Mouse (Mus musculus) midbrain, postnatal 0 days (tissue): ENCODE data around the gene Padi1. TPM values are rescaled to one million over a fixed set of nuclear protein-coding genes. Genes with fewer than 3 reads are reported as not detected.

Experiments used
- ATAC-seq: fragments of 200-750 bp; cut with Nextera tagmentation; 2 replicates; pipeline ENCODE4 v1.8.0; 2017; ENCODE audit warnings: moderate number of reproducible peaks, mild to moderate bottlenecking, moderate TSS enrichment, moderate library complexity; ENCODE audit not compliant: low FRiP score
- DNase-seq: peaks from one replicate; pipeline ENCODE4 v3.0.0-alpha.2; 2015; ENCODE audit warnings: low spot score
- H3K27ac ChIP-seq: fragments of 300-500 bp; sonication (generic); 2 replicates; pipeline ENCODE4 v1.5.1; 2014; ENCODE audit warnings: low read depth, mild to moderate bottlenecking, low read length, mixed read lengths
- H3K27me3 ChIP-seq: fragments of 300-500 bp; sonication (generic); 2 replicates; pipeline ENCODE4 v1.6.1; 2014; ENCODE audit warnings: low read length, control low read depth, mixed read lengths; ENCODE audit not compliant: insufficient read depth
- H3K36me3 ChIP-seq: fragments of 300-500 bp; sonication (generic); 2 replicates; pipeline ENCODE4 v1.6.1; 2014; ENCODE audit warnings: low read length, control low read depth, mixed read lengths; ENCODE audit not compliant: insufficient read depth
- H3K4me1 ChIP-seq: fragments of 300-500 bp; sonication (generic); 2 replicates; pipeline ENCODE4 v1.6.1; 2014; ENCODE audit warnings: mild to moderate bottlenecking, control low read depth, antibody characterized with exemption, low read length, mixed read lengths; ENCODE audit not compliant: insufficient read depth
- H3K4me2 ChIP-seq: fragments of 300-500 bp; sonication (generic); 2 replicates; pipeline ENCODE4 v1.6.1; 2014; ENCODE audit warnings: low read depth, mild to moderate bottlenecking, low read length, mixed read lengths; ENCODE audit not compliant: poor library complexity, severe bottlenecking
- H3K4me3 ChIP-seq: fragments of 300-500 bp; sonication (generic); 2 replicates; pipeline ENCODE4 v1.5.1; 2014; ENCODE audit warnings: low read depth, mild to moderate bottlenecking, low read length, moderate library complexity
- H3K9ac ChIP-seq: fragments of 300-500 bp; sonication (generic); replicated peaks from 2 replicates; pipeline ENCODE4 v1.6.1; 2014; ENCODE audit warnings: mild to moderate bottlenecking, low read length, moderate library complexity, mixed read lengths; ENCODE audit not compliant: poor library complexity, severe bottlenecking
- H3K9me3 ChIP-seq: fragments of 300-500 bp; sonication (generic); 2 replicates; pipeline ENCODE4 v1.6.1; 2016; ENCODE audit warnings: low read length, control low read depth
- CTCF ChIP-seq: IDR thresholded peaks from 2 replicates; pipeline ENCODE4 v1.5.1; 2016; ENCODE audit warnings: antibody characterized with exemption, mild to moderate bottlenecking
- WGBS: fragments of 180-500 bp; shearing (Covaris S2); extraction: QIAGEN DNeasy Blood & Tissue Kit; methylation state at CpG from one replicate; pipeline ENCODE4 v1.1.7; 2014; 5-methylcytosine and 5-hydroxymethylcytosine counted together
- polyA plus RNA-seq: library from polyadenylated mRNA; unstranded; fragments of >200 nt; fragmentation: Nextera tagmentation; extraction: Ambion mirVana; gene quantifications from 2 replicates; pipeline ENCODE4 v1.2.1, GENCODE M21; 2015
- total RNA-seq: library from RNA; depleted of rRNA; stranded (reverse); fragments of >200 nt; gene quantifications from 2 replicates; pipeline ENCODE4 v1.2.3, GENCODE M21; 2014

The Padi1 gene
- total and polyA plus RNA-seq, 2 experiments from 2014 or later: 0.16 TPM; not detected in 1

GRCm38 (mm10) chr4:140809118-140809517, 36.5 kb downstream of the Padi1 start:
- ATAC-seq (no peak), DNase-seq (no peak)
- no peak for TF ChIP-seq CTCF
- Histone ChIP-seq H3K27me3 (0 out of 2 replicates have a peak, but pooled peaks cover 7% of the 10 kb centered on the region), H3K4me2 (no peak overlapping the region), H3K9ac (no peak overlapping the region), H3K4me1 (no peaks in the 10 kb centered on the region), H3K9me3 (no peaks in the 10 kb centered on the region), H3K36me3 (no peaks in the 10 kb centered on the region), H3K27ac (no peak overlapping the region), H3K4me3 (no peak overlapping the region)
- 86% methylated on average over 8 of the region's 8 CpGs for WGBS

- no peak for ATAC-seq
- TF ChIP-seq CTCF: no peak
Measured at GRCm38 (mm10) chr4:140804601-140805000, 41.0 kb downstream of the Padi1 start.

GRCm38 (mm10) chr4:140801364-140801763, 44.2 kb downstream of the Padi1 start:
- no peak overlapping the region for H3K4me3 ChIP-seq
- WGBS: 74% methylated on average over 3 of the region's 3 CpGs
- H3K9me3 ChIP-seq: no peaks in the 10 kb centered on the region
- H3K27ac ChIP-seq: no peak overlapping the region
- no peaks in the 10 kb centered on the region for H3K4me1 ChIP-seq
- H3K9ac ChIP-seq: no peak overlapping the region
- H3K27me3 ChIP-seq: no peaks in the 10 kb centered on the region
- H3K36me3 ChIP-seq: no peaks in the 10 kb centered on the region
- no peak for ATAC-seq
- no peak overlapping the region for H3K4me2 ChIP-seq
- DNase-seq: no peak
- no peak for TF ChIP-seq CTCF

More at GRCm38 (mm10) chr4:140804601-140805000, 41.0 kb downstream of the Padi1 start:
- Histone ChIP-seq H3K9me3 (no peaks in the 10 kb centered on the region), H3K4me1 (no peaks in the 10 kb centered on the region), H3K27ac (no peak overlapping the region), H3K36me3 (no peaks in the 10 kb centered on the region), H3K9ac (no peak overlapping the region), H3K4me3 (no peak overlapping the region), H3K4me2 (no peak overlapping the region), H3K27me3 (no peaks in the 10 kb centered on the region)
- DNase-seq: no peak
- 88% methylated on average over 9 of the region's 9 CpGs for WGBS

GRCm38 (mm10) chr4:140796786-140797185, 48.8 kb downstream of the Padi1 start:
- H3K4me2 ChIP-seq: no peak overlapping the region
- WGBS: 87% methylated on average over 3 of the region's 3 CpGs
- no peak for ATAC-seq
- H3K4me1 ChIP-seq: no peaks in the 10 kb centered on the region
- DNase-seq: no peak
- H3K36me3 ChIP-seq: no peaks in the 10 kb centered on the region
- H3K9ac ChIP-seq: no peak overlapping the region
- H3K9me3 ChIP-seq: no peaks in the 10 kb centered on the region
- no peaks in the 10 kb centered on the region for H3K27me3 ChIP-seq
- no peak for TF ChIP-seq CTCF
- no peak overlapping the region for H3K4me3 ChIP-seq
- H3K27ac ChIP-seq: no peak overlapping the region

GRCm38 (mm10) chr4:140794678-140795077, 50.9 kb downstream of the Padi1 start:
- Histone ChIP-seq H3K4me3 (no peak overlapping the region), H3K27ac (no peak overlapping the region), H3K9ac (no peak overlapping the region), H3K9me3 (no peaks in the 10 kb centered on the region), H3K36me3 (no peaks in the 10 kb centered on the region), H3K4me1 (no peaks in the 10 kb centered on the region), H3K27me3 (no peaks in the 10 kb centered on the region), H3K4me2 (no peak overlapping the region)
- no peak for ATAC-seq
- no peak for TF ChIP-seq CTCF
- DNase-seq: no peak
- WGBS: 80% methylated on average over 9 of the region's 9 CpGs

- Histone ChIP-seq H3K4me1 (no peaks in the 10 kb centered on the region), H3K4me2 (no peak overlapping the region), H3K27me3 (no peaks in the 10 kb centered on the region), H3K4me3 (no peak overlapping the region), H3K27ac (no peak overlapping the region), H3K9me3 (no peaks in the 10 kb centered on the region), H3K36me3 (no peaks in the 10 kb centered on the region), H3K9ac (no peak overlapping the region)
- peak; percentile 38 for TF ChIP-seq CTCF
- DNase-seq (no peak), ATAC-seq (no peak)
- WGBS: 44% methylated on average over 9 of the region's 9 CpGs
Measured at GRCm38 (mm10) chr4:140793795-140794194, 51.8 kb downstream of the Padi1 start.
